Mouse (Mus musculus): ENCODE data around the gene Rag1.

- TF ChIP-seq CTCF (IDR thresholded peaks at IDR 0.05; ENCODE audit: borderline replicate concordance, control insufficient read depth, extremely low read depth, insufficient read depth, low read length, poor library complexity), result no peak
- no peak for TF ChIP-seq POLR2A (IDR thresholded peaks at IDR 0.05; ENCODE audit: control insufficient read depth, extremely low read depth, insufficient read depth, low read length, poor library complexity)
Observed at GRCm38 (mm10) chr2:101673547-101673946, 24.2 kb upstream of the Rag1 start.

All from thymus, adult 2 months (tissue).